Mouse (Mus musculus): ENCODE measurements around the gene Gm5134. TPM values are rescaled to one million over a fixed set of nuclear protein-coding genes. Genes with fewer than 3 reads are reported as not detected.
"Not testable (repeated sequence)": the region's sequence is repeated elsewhere in the genome, so short reads cannot be mapped to it uniquely, and the experiment has no call there.

Gm5134 gene
- polyA plus RNA-seq, 1 experiment from 2014 or later = not detected

DNA sequence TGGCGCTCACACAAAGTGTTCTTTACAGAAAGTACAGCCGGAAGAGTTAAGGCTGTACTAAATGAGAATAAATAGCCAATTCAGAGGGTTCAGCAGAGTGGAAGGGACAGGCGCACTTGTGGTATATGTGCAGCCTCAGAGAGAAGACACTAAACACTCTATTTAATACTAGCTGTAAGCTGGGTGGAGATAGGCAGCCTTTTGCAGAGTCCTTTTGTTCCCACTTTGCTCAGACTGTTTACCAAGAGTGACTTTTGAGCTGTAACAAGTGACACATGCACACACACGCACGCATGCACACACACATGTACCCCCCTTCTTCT lies 24.5 kb downstream of the Gm5134 start:
- Histone ChIP-seq H3K4me1 (replicated peaks; ENCODE audit: control insufficient read depth, insufficient read depth, low read length) (no peaks in the 10 kb centered on the region), H3K36me3 (ENCODE audit: control insufficient read depth, insufficient read depth) (no peaks in the 10 kb centered on the region), H3K4me2 (replicated peaks; ENCODE audit: low read depth) (no peak overlapping the region), H3K4me3 (ENCODE audit: low read depth, low read length) (no peak overlapping the region), H3K9me3 (ENCODE audit: control insufficient read depth) (no peaks in the 10 kb centered on the region), H3K27ac (ENCODE audit: low read depth, low read length) (no peak overlapping the region), H3K27me3 (replicated peaks; ENCODE audit: control insufficient read depth, insufficient read depth, low read length) (no peaks in the 10 kb centered on the region), H3K9ac (ENCODE audit: low read depth, low read length) (no peak overlapping the region)
- WGBS = 85% methylated on average over 5 of the region's 5 CpGs
- TF ChIP-seq CTCF (IDR thresholded peaks at IDR 0.05; ENCODE audit: low read depth) = no peak
- ATAC-seq = no peak

DNA sequence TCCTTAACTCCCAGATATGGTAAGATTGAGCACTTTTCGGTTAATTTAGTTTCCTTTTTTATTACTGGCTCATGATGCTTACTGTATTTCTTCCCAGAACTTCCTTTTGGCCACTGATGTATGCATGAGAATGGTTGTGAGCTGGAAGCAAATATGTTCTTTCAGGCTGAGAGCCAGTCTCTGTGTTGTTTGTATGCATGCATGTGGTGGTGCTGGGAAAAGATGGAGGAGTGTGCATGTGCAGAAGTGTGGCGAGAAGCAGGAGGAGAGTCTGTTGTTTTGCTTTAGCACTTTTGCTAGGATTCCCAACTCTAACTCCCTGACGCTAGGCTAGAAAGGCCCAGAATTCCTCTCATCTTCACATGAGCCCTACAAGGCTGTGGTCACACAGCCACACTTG lies 25.1 kb downstream of the Gm5134 start:
- 90% methylated on average over 3 of the region's 3 CpGs for WGBS
- Histone ChIP-seq H3K9me3 (ENCODE audit: control insufficient read depth) (no peaks in the 10 kb centered on the region), H3K27me3 (replicated peaks; ENCODE audit: control insufficient read depth, insufficient read depth, low read length) (no peaks in the 10 kb centered on the region), H3K4me1 (replicated peaks; ENCODE audit: control insufficient read depth, insufficient read depth, low read length) (no peaks in the 10 kb centered on the region), H3K4me3 (ENCODE audit: low read depth, low read length) (no peak overlapping the region), H3K9ac (ENCODE audit: low read depth, low read length) (no peak overlapping the region), H3K27ac (ENCODE audit: low read depth, low read length) (no peak overlapping the region), H3K36me3 (ENCODE audit: control insufficient read depth, insufficient read depth) (no peaks in the 10 kb centered on the region), H3K4me2 (replicated peaks; ENCODE audit: low read depth) (no peak overlapping the region)
- ATAC-seq = no peak
- TF ChIP-seq CTCF (IDR thresholded peaks at IDR 0.05; ENCODE audit: low read depth) = no peak

DNA sequence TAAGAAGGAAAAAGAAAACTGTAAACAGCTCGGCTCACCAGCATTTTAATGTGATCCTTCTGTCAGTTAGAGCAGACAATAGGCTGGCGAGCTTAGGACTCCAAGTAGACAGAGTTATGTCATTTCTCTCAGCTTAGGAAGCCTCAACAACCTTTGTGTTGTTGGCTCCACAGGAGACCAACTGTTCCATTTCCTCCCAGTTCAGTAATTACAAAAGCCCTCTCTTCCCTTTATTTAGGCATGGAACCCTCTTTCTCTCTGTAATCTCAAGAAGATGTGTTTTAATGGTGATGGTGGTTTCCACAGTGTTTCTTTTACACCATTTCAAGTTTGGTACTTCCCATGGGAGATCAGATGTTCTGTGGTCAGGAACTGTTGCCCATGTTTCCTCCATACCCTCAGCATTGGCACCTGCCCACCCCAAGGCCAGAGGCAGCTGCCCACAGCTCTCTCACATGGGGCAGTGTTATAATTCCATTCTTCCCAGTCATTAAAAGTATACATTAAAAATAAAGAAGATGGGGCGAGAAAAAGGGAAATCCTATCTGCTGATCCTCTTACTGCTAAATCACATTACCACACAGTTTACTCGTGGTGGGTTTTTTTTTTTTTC lies 36.2 kb downstream of the Gm5134 start:
- no peak for ATAC-seq
- TF ChIP-seq CTCF (IDR thresholded peaks at IDR 0.05; ENCODE audit: low read depth) = no peak
- 82% methylated on average over 4 of the region's 4 CpGs for WGBS

DNA sequence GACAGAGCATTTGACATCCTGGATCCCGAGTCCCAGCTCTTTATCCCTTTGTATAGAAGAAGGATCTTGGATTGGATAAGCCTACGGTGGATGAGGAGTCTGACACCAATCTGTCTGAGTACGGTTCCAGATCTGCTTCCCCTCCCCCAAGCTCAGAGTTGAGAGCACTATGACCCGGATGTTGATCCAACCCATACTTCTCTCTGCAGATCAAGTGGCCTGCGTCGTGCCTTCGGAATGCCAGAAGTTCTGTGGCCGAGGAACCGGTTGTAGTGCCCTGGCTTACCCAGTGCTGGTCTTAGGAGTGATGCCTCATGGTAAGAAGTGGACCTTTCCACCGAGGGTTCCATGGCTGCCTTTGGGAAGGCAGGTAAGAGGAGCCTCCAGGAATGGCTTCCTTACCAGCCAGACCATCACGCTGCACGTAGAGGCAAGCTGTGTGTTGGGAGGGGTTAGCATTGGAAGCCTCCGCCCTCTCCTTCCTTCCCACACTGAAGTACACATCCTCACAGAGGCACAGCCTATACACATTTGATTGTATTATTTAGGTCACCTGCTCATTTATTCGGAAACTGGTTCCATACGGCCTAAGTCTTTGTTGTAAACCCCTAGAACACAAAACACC lies 39.4 kb downstream of the Gm5134 start:
- WGBS = 89% methylated on average over 15 of the region's 15 CpGs
- no peak for ATAC-seq
- no peaks in the 10 kb centered on the region for H3K4me1 ChIP-seq (replicated peaks; ENCODE audit: control insufficient read depth, insufficient read depth, low read length)

More for the DNA sequence above, 36.2 kb downstream of the Gm5134 start:
- H3K9me3 ChIP-seq (ENCODE audit: control insufficient read depth) = no peaks in the 10 kb centered on the region
- H3K4me3 ChIP-seq (ENCODE audit: low read depth, low read length) = no peak overlapping the region
- no peak overlapping the region for H3K27ac ChIP-seq (ENCODE audit: low read depth, low read length)
- H3K4me2 ChIP-seq (replicated peaks; ENCODE audit: low read depth) = no peak overlapping the region
- no peaks in the 10 kb centered on the region for H3K4me1 ChIP-seq (replicated peaks; ENCODE audit: control insufficient read depth, insufficient read depth, low read length)
- no peak overlapping the region for H3K9ac ChIP-seq (ENCODE audit: low read depth, low read length)
- H3K27me3 ChIP-seq (replicated peaks; ENCODE audit: control insufficient read depth, insufficient read depth, low read length) = no peaks in the 10 kb centered on the region
- no peaks in the 10 kb centered on the region for H3K36me3 ChIP-seq (ENCODE audit: control insufficient read depth, insufficient read depth)

DNA sequence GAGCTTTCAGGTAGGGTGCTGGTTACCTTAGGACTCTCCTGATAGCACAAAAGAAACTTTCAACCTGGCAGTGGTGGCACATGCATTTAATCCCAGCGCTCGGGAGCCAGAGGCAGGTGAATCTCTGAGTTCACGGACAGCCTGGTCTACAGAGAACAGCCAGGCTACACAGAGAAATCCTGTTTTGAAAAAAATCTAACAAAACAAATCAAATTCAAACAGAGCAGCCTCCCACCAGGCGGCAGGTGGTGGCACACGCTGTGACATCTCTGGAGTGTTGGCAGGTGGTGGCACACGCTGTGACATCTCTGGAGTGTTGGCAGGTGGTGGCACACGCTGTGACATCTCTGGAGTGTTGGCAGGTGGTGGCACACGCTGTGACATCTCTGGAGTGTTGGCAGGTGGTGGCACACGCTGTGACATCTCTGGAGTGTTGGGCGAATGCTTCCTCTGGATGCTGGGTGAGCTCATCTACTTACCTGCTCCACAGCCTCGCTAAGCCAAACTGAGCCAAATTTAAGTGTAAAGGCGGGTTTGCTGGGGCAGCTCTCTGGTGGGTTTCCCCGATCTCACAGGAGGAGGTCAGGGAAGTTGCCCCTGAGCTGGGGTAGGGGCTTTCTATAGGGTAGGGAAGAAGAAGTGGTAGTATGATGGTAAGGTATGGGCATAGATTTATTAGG lies 40.4 kb downstream of the Gm5134 start:
- not testable (repeated sequence) for H3K27me3 ChIP-seq (replicated peaks; ENCODE audit: control insufficient read depth, insufficient read depth, low read length); H3K4me2 ChIP-seq (replicated peaks; ENCODE audit: low read depth); ATAC-seq; H3K4me1 ChIP-seq (replicated peaks; ENCODE audit: control insufficient read depth, insufficient read depth, low read length); H3K9ac ChIP-seq (ENCODE audit: low read depth, low read length); H3K36me3 ChIP-seq (ENCODE audit: control insufficient read depth, insufficient read depth); H3K27ac ChIP-seq (ENCODE audit: low read depth, low read length); H3K9me3 ChIP-seq (ENCODE audit: control insufficient read depth); H3K4me3 ChIP-seq (ENCODE audit: low read depth, low read length)
- 84% methylated on average over 12 of the region's 13 CpGs for WGBS

More for the DNA sequence above, 39.4 kb downstream of the Gm5134 start:
- Histone ChIP-seq H3K9ac (ENCODE audit: low read depth, low read length) (no peak overlapping the region), H3K9me3 (ENCODE audit: control insufficient read depth) (no peaks in the 10 kb centered on the region), H3K4me2 (replicated peaks; ENCODE audit: low read depth) (no peak overlapping the region), H3K4me3 (ENCODE audit: low read depth, low read length) (no peak overlapping the region), H3K27ac (ENCODE audit: low read depth, low read length) (no peak overlapping the region), H3K36me3 (ENCODE audit: control insufficient read depth, insufficient read depth) (no peaks in the 10 kb centered on the region), H3K27me3 (replicated peaks; ENCODE audit: control insufficient read depth, insufficient read depth, low read length) (no peaks in the 10 kb centered on the region)
- TF ChIP-seq CTCF (IDR thresholded peaks at IDR 0.05; ENCODE audit: low read depth) = no peak

DNA sequence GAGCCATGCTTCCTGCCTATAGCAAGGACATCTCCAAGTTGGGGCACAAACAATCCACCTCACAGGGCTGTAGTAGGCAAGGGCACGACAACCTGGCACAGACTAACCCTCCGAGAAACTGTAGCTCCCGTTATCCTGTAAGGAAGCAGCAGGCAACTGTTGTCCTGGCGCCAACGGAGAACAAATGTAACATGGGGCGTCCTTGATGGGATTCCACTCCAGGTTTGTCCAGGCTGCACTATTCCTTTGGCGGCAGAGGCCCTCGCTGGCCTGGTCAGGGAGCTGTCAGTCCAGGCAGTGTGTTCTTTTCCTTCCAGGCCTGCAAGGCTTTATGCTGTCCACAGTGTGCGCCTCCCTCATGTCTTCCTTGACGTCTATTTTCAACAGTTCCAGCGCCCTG lies 41.1 kb downstream of the Gm5134 start:
- WGBS = 81% methylated on average over 11 of the region's 11 CpGs
- TF ChIP-seq CTCF (IDR thresholded peaks at IDR 0.05; ENCODE audit: low read depth) = no peak

More for the DNA sequence above, 41.1 kb downstream of the Gm5134 start:
- Histone ChIP-seq H3K36me3 (ENCODE audit: control insufficient read depth, insufficient read depth) (no peaks in the 10 kb centered on the region), H3K9me3 (ENCODE audit: control insufficient read depth) (no peaks in the 10 kb centered on the region), H3K27me3 (replicated peaks; ENCODE audit: control insufficient read depth, insufficient read depth, low read length) (no peaks in the 10 kb centered on the region), H3K27ac (ENCODE audit: low read depth, low read length) (no peak overlapping the region), H3K4me1 (replicated peaks; ENCODE audit: control insufficient read depth, insufficient read depth, low read length) (no peaks in the 10 kb centered on the region), H3K4me3 (ENCODE audit: low read depth, low read length) (no peak overlapping the region), H3K9ac (ENCODE audit: low read depth, low read length) (no peak overlapping the region), H3K4me2 (replicated peaks; ENCODE audit: low read depth) (no peak overlapping the region)
- no peak for ATAC-seq
